Mouse (Mus musculus) liver, adult 2 months (tissue): ENCODE results near the gene Slc36a3.

Experiments used
- CTCF ChIP-seq: fragments of 200-500 bp; IDR thresholded peaks from 2 replicates; pipeline ENCODE4 v1.5.1; 2011; ENCODE audit warnings: low read depth, low read length, control low read depth
- POLR2A ChIP-seq: fragments of 200-500 bp; IDR thresholded peaks from 2 replicates; pipeline ENCODE4 v1.6.1; 2011; ENCODE audit warnings: low read length, control low read depth; ENCODE audit not compliant: insufficient read depth; ENCODE audit errors: extremely low read depth

- no peak for TF ChIP-seq CTCF
- no peak for TF ChIP-seq POLR2A
Measured at GRCm38 (mm10) chr11:55148461-55148860, 3.0 kb downstream of the Slc36a3 start.
